Mouse (Mus musculus) intestine, embryonic 16.5 days (tissue): ENCODE measurements around the gene Abt1. TPM values are rescaled to one million over a fixed set of nuclear protein-coding genes. Genes with fewer than 3 reads are reported as not detected.

Experiments used
- polyA plus RNA-seq: library from polyadenylated mRNA; unstranded; fragments of >200 nt; fragmentation: Nextera tagmentation; extraction: Ambion mirVana; gene quantifications from 2 replicates; pipeline ENCODE4 v1.2.1, GENCODE M21; 2015

The Abt1 gene
- polyA plus RNA-seq, 1 experiment from 2014 or later, result 11.2 TPM

Other genes with a start within 250 kb of the Abt1 start
- gene Vmn1r220, start 235.9 kb downstream of the Abt1 start, polyA plus RNA-seq, result not detected in 2 replicates
- gene Vmn1r221, start 209.7 kb downstream of the Abt1 start, polyA plus RNA-seq, result not detected in 2 replicates
- gene Vmn1r222, start 187.9 kb downstream of the Abt1 start, polyA plus RNA-seq, result not detected in 2 replicates
- not detected in 2 replicates for gene Vmn1r223, start 176.7 kb downstream of the Abt1 start, polyA plus RNA-seq
- 30.1 and 31.7 TPM in 2 replicates for gene Zfp322a, start 54.7 kb downstream of the Abt1 start, polyA plus RNA-seq
- 0.07 and 0.11 TPM in 2 replicates for gene Btn1a1, start 42.0 kb upstream of the Abt1 start, polyA plus RNA-seq
- 0.12 TPM in 2 replicates for gene Btn2a2, start 65.0 kb upstream of the Abt1 start, polyA plus RNA-seq
- 3.5 and 3.7 TPM in 2 replicates for gene Hist1h4h, start 107.2 kb upstream of the Abt1 start, polyA plus RNA-seq
- 2.5 and 3.6 TPM in 2 replicates for gene Hist1h2af, start 110.0 kb upstream of the Abt1 start, polyA plus RNA-seq
- gene Hist1h3g, start 111.6 kb upstream of the Abt1 start, polyA plus RNA-seq, result 2.6 and 3.7 TPM in 2 replicates
- 0.65 and 0.94 TPM in 2 replicates for gene Hist1h2bh, start 119.5 kb upstream of the Abt1 start, polyA plus RNA-seq
- 0.44 and 0.60 TPM in 2 replicates for gene Hist1h3f, start 120.2 kb upstream of the Abt1 start, polyA plus RNA-seq
- 0.68 and 0.98 TPM in 2 replicates for gene Hist1h4f, start 127.8 kb upstream of the Abt1 start, polyA plus RNA-seq
- gene Hist1h1d, start 129.4 kb upstream of the Abt1 start, polyA plus RNA-seq, result 0.28 and 0.42 TPM in 2 replicates
- gene Hist1h3e, start 138.5 kb upstream of the Abt1 start, polyA plus RNA-seq, result 2.7 and 4.1 TPM in 2 replicates
- 39.1 and 46.5 TPM in 2 replicates for gene Hist1h2ae, start 147.4 kb upstream of the Abt1 start, polyA plus RNA-seq
- 8.7 and 8.8 TPM in 2 replicates for gene Hist1h2bg, start 147.5 kb upstream of the Abt1 start, polyA plus RNA-seq
- 0.62 and 2.1 TPM in 2 replicates for gene Hist1h2bf, start 150.3 kb upstream of the Abt1 start, polyA plus RNA-seq
- gene Hist1h2ad, start 150.5 kb upstream of the Abt1 start, polyA plus RNA-seq, result 0.65 and 2.7 TPM in 2 replicates
- 3.8 and 4.8 TPM in 2 replicates for gene Hist1h3d, start 151.9 kb upstream of the Abt1 start, polyA plus RNA-seq
- gene Hist1h4d, start 157.7 kb upstream of the Abt1 start, polyA plus RNA-seq, result 61.7 and 73.9 TPM in 2 replicates
- gene Hist1h2be, start 197.3 kb upstream of the Abt1 start, polyA plus RNA-seq, result 1.4 and 2.3 TPM in 2 replicates
- gene Hist1h1e, start 198.7 kb upstream of the Abt1 start, polyA plus RNA-seq, result 10.4 and 13.7 TPM in 2 replicates